Mouse (Mus musculus) CH12.LX (cell line): ENCODE results near the gene Cecr2.

Experiments
- CHD2 ChIP-seq: IDR thresholded peaks from 2 replicates; pipeline ENCODE4 v1.6.1; 2011; ENCODE audit warnings: low read length, improper control_type of control experiment
- CTCF ChIP-seq, 2 experiments: IDR thresholded peaks in 1 of 2; conservative IDR thresholded peaks in 1 of 2; 2 replicates each; pipeline ENCODE4 v1.5.1; 2011 to 2012; ENCODE audit warnings: low read depth in 2 of 2, low read length in 2 of 2, improper control_type of control experiment in 1 of 2, inconsistent platforms in 1 of 2, mild to moderate bottlenecking in 1 of 2, moderate library complexity in 1 of 2
- EP300 ChIP-seq: IDR thresholded peaks from 2 replicates; pipeline ENCODE4 v1.6.1; 2011; ENCODE audit warnings: low read length, improper control_type of control experiment
- ETS1 ChIP-seq: conservative IDR thresholded peaks from 2 replicates; pipeline ENCODE4 v1.6.1; 2012; ENCODE audit warnings: low read depth, mild to moderate bottlenecking, inconsistent platforms, low read length, improper control_type of control experiment, moderate library complexity
- JUN ChIP-seq: IDR thresholded peaks from 2 replicates; pipeline ENCODE4 v1.6.1; 2011; ENCODE audit warnings: low read depth, mild to moderate bottlenecking, low read length, improper control_type of control experiment, moderate library complexity; ENCODE audit not compliant: insufficient read depth
- MEF2A ChIP-seq: IDR thresholded peaks from 2 replicates; pipeline ENCODE4 v1.6.1; 2014; ENCODE audit warnings: low read depth, mild to moderate bottlenecking, inconsistent platforms, low read length, improper control_type of control experiment, borderline replicate concordance
- MXI1 ChIP-seq: IDR thresholded peaks from 2 replicates; pipeline ENCODE4 v1.6.1; 2011; ENCODE audit warnings: mild to moderate bottlenecking, low read depth, low read length, improper control_type of control experiment
- POLR2A ChIP-seq: IDR thresholded peaks from 2 replicates; pipeline ENCODE4 v1.6.1; 2011; ENCODE audit warnings: low read depth, mild to moderate bottlenecking, improper control_type of control experiment, low read length
- POLR2AphosphoS2 ChIP-seq: IDR thresholded peaks from 2 replicates; pipeline ENCODE4 v1.6.1; 2011; ENCODE audit warnings: low read depth, low read length, improper control_type of control experiment
- RAD21 ChIP-seq: IDR thresholded peaks from 2 replicates; pipeline ENCODE4 v1.6.1; 2011; ENCODE audit warnings: low read depth, mild to moderate bottlenecking, low read length, improper control_type of control experiment, moderate library complexity
- ZNF384 ChIP-seq: IDR thresholded peaks from 2 replicates; pipeline ENCODE4 v1.6.1; 2012; ENCODE audit warnings: low read depth, low read length, improper control_type of control experiment, inconsistent platforms

- no peak for TF ChIP-seq RAD21
- TF ChIP-seq ETS1: no peak
- no peak for TF ChIP-seq CTCF (conservative IDR thresholded peaks at IDR 0.05 in 1 of 2, IDR thresholded peaks at IDR 0.05 in 1 of 2; ENCODE audit: low read depth in 2 of 2, low read length in 2 of 2)
- no peak for TF ChIP-seq EP300
- TF ChIP-seq POLR2A: no peak
- TF ChIP-seq ZNF384: no peak
- no peak for TF ChIP-seq POLR2AphosphoS2
- TF ChIP-seq JUN: no peak
- no peak for TF ChIP-seq CHD2
- TF ChIP-seq MEF2A: no peak
- no peak for TF ChIP-seq MXI1
Observed at GRCm38 (mm10) chr6:120773763-120774162, 107.6 kb downstream of the Cecr2 start.
